Mouse (Mus musculus): ENCODE data around the gene Gstm1.
"Not testable (repeated sequence)": the region's sequence is repeated elsewhere in the genome, so short reads cannot be mapped to it uniquely, and the experiment has no call there.

Gstm1 gene

GRCm38 (mm10) chr3:108014098-108014973 lies 3.4 kb downstream of the Gstm1 start:
- no peak for DNase-seq

GRCm38 (mm10) chr3:108013331-108013871 lies 4.4 kb downstream of the Gstm1 start:
- DNase-seq, result no peak

DNA sequence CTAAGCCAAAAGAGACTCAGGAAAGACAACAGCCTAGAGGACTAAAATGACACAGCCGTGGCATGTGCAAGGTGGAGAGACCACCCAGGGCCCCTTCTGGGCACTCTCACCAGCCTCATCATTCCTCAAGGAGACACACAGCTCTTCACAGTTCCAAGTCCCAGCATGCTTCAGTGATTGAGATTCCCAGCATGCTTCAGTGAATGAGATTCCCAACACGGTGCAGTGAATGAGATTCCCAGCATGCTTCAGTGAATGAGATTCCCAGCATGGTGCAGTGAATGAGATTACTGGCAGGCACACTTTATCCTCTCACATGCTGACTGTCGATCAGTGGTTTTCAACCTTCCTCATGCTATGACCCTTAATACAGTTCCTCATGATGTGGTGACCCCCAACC lies 6.2 kb downstream of the Gstm1 start:
- DNase-seq, result no peak

GRCm38 (mm10) chr3:108010286-108010685 lies 7.5 kb downstream of the Gstm1 start:
- DNase-seq, result no peak

- no peak for DNase-seq
Observed at GRCm38 (mm10) chr3:108002021-108002420, 15.8 kb downstream of the Gstm1 start.

DNA sequence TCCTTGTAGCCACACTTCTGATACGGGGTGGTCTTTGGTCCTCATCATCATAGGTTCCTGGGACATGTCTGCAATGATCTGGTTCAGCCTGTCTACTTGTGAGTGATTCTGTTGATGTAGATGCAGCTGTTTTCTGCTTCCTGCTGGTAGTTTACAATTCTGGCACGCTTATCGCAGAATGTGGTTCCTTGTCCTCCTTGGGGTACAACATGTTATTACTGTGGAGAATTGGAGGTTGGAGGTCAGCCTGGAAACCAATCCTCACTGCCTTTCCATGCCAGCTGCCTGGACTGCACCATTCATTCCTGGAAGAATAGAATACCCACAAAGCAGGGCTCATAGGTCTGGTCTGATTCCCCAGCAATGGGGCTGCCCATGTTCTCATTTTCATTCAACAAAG lies 18.3 kb downstream of the Gstm1 start:
- DNase-seq, result no peak

- no peak for DNase-seq
Observed at GRCm38 (mm10) chr3:107998591-107998990, 19.2 kb downstream of the Gstm1 start.

GRCm38 (mm10) chr3:107996576-107996975 lies 21.2 kb downstream of the Gstm1 start:
- no peak for DNase-seq

DNA sequence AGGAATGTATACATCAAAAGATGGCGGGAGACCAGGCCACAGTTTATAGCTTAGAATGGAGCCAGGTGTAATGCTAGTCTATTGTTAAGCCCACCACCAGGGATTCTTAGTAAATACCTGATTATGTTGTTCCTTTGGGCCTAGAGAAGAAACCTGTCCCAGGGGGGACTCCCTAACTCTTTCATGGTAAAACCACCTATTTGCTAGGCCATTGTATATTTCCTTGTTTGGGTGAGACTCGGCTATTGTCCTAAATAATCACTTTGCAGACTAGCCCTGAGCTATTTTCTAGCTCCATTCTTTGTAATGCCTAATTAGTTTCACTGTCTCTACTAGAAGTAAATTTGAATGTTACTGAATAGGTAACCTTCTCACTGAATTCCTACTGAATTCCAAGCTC lies 21.8 kb downstream of the Gstm1 start:
- DNase-seq, result not testable (repeated sequence)

GRCm38 (mm10) chr3:107986041-107986562 lies 31.7 kb downstream of the Gstm1 start, which contains the start of gene Gstm2:
TSS of gene Gstm2 (minus strand) at chr3:107986453.
- no peak for DNase-seq

DNA sequence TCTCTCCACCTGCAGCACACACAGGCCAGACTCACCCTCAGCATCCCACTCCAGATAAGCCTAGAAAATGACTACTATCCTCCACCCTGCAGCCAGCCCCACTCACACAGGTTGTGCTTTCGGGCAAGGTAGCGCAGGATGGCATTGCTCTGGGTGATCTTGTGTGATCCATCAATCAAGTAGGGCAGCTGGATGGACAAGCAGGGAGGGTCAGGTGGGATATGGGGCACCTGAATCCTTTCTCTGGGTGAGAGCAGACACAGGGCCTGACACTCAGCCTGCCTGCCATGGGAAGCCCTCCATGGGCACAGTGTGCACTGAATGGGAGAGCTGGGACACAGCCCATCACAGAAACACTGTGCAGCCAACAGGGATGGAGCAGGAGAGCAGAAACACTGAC lies 32.6 kb downstream of the Gstm1 start:
- not testable (repeated sequence) for DNase-seq

- DNase-seq, result no peak
Observed at GRCm38 (mm10) chr3:107984471-107984870, 33.3 kb downstream of the Gstm1 start.

GRCm38 (mm10) chr3:107983771-107984170 lies 34.0 kb downstream of the Gstm1 start:
- DNase-seq, result no peak

DNA sequence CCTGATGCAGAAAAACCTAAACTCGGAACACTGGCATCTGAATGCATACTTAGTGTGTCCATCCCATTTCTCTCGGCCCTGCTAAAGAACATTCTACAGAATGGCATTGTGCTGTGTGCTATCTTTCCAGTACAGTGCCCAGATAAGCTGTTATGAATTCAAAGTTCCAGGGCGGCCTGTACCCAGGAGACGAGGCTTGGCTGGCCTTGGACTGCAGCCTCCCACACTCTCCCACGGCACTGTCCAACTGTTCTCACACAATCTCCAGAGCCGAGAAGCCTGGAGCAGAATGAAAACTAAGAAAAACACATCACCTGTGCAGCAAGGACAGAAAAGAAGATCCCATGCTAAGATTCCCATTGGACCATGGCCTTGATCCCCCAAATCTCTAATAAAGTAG lies 35.0 kb downstream of the Gstm1 start:
- DNase-seq, result no peak

DNA sequence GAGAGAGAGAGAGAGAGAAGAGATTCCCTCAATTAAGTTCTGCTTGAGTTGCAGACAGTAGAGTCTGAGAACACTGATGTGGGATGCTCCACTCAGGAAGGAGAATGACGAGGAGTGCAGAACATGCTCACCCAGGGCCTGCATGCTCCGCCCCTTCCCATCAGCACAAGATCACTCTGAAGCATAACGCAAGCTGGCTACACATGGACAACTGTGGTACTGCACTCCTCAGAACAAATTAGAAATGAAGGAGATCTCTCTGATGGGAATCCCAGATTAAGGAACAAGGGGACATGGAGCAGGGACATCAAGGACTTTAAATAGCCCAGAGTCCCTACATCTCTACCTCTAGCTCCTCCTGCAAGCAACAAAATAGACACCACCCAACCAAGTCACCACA lies 36.5 kb downstream of the Gstm1 start:
- DNase-seq, result no peak

DNA sequence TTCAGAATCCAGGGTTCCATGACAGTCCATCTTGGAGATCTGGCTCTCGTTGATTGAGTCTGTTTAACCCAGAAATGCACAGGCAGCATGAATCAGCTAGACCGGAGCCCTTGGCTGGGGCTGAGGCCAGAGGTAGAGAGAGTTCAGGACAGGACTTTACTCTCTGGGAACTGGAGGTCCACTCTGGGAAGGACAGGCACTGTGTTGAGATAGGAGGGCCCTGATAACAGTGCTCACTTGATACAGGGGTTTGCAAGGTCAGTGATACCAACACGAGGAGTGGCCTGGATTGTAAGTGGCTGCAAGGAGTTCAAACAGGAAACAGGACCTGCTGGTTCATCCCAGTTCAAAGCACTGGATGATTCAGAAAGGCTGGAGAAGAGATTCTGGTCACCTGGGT lies 40.1 kb downstream of the Gstm1 start:
- DNase-seq, result no peak

GRCm38 (mm10) chr3:107974237-107974636 lies 43.5 kb downstream of the Gstm1 start:
- no peak for DNase-seq

DNA sequence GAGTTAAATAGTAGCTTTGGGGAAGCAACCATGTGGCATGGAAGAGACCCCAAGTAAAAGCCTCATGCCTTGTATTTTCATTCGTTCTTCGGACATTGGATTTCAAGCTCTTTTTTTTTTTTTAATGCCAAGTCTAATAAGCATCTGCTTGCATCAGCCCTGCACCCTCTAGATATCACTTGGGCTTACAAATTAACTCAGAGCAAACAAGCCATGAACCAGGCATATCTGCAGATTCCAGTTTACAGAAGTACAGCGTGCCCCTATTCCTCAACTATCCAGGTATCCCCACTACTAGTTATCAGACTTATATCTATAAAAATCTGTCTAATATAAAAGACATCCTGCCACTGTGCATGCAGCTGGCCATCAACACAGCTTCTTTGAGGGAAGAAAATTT lies 45.7 kb downstream of the Gstm1 start:
- no peak for DNase-seq

DNA sequence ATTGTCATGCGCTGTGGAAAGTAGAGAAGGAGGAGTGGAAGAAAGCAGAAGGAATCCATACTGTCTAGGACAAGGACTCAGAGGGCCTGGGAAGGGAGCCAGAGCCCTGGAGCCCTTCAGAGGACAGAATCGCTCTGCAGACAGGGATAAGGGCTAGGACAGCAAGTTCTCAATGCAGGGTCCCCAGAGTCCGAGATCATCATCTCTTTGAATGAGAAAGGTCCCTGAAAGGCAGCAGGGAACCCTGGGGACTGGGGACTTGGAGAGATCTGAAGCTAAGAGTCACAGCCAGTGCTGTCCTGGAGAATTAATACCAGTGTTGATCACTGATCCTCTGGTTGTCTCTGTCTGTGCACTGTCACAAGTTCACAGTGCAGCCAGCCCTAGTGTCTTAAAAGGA lies 46.7 kb downstream of the Gstm1 start:
- not testable (repeated sequence) for DNase-seq

DNA sequence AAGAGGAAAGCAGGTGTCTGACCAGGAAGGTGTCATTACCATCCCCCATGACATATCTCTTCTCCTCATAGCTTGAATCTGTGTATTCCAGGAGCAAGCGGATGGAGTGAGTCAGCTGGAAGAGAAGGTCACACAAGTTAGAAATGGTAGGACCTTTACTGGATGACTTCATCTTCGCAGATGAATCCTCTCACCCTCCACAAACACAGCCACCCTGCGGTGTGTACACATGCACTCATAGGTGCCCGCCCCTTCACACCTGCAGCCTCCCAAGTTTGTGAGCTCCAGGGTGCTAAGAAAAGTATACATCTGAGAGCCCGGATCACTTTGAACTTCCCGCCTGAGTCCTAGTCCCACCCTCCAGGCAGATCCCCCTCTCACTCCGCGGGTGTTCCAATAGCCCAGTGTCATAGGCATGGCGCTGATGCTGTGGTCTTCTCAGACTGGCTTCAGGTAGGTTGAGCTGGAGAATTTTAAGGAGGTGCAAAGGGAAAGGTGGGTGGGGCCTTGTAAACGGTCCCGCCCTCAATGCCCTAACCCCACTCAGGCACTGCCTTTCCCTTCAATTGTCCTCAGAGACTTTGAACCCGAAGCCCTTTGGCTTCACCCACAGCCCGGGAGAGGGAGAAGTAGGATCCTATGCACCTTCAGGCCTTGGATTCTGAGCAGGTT lies 48.9 kb downstream of the Gstm1 start, which contains the start of gene Gstm3:
TSS of gene Gstm3 (minus strand) at position 560 of the 672 bp plus-strand sequence.
- no peak for DNase-seq

DNA sequence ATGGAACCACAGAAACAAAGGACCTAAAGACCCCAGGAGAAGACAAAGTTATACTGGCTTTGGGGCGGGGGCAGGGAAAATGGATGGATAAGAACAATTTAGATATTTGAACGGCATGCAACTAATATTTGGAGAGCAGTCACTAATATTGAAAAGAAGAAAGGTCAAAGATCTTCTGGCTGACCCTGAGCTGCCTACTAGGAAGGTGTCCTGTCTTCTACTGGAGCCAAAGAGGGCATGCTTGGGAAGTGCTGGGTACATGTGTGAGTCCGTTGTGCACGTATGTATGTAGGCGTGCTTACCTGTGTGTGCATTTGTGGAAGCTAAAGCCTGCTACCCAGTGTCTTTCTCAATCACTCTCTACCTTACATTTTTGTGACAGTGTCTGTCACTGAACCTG lies 51.1 kb downstream of the Gstm1 start:
- DNase-seq, result no peak

DNA sequence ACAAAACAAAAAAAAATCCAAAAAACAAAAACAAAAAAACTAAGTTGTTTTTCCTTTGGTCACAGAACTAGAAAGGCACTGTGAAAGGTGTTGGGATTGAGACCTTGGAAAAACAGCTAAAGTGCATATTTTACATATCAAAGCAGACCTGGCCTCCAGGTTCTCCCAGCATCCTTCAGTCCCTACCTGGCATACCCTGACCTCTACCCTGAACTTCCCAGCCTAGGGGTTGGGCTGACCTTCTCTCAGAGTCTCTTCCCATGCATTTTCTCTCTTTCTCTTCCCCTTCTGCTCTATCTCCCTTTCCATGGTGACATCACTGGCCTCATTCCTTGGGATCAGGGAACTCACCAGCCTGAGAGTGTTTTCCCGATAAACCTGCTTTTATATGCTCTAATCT lies 52.2 kb downstream of the Gstm1 start:
- no peak for DNase-seq

DNA sequence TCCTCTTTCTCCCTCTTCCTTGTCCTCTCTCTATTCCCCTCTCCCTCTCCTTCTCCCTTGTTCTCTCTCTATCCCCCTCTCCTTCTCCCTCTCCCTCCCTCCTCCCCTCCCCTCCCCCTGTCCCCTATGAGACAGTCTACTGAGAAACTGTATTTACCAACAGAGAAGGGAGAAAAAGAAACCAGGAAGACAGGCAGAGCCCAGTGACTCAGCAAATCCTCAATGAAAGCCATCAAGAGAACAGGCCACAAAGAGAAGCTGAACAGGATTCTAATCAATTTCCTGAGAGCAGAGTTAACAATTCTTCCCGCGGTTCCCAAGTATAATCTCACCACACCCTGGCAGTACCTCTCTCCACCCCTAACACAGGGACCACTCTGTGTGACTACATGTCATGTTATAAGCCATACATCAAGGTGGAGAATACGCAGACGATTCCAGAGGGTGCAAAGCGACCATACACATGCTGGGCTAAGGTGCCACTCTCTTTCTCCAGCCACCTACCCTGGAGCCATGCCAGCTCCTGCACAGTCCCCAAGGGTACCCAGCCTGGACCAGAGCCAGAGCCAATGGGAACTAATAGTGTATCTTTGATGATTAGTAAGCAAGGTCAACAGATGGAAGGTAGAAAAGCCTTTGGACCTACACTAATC lies 53.0 kb downstream of the Gstm1 start:
- no peak for DNase-seq

All from cerebellum, adult 11-12 months (tissue).